Mouse (Mus musculus) liver, embryonic 12.5 days (tissue): ENCODE results near the gene Mrps34. TPM values are rescaled to one million over a fixed set of nuclear protein-coding genes. Genes with fewer than 3 reads are reported as not detected.

Experiments
- ATAC-seq: fragments of 200-750 bp; cut with Nextera tagmentation; 2 replicates; pipeline ENCODE4 v1.8.0; 2017; ENCODE audit warnings: moderate number of reproducible peaks, mild to moderate bottlenecking, moderate library complexity
- H3K27ac ChIP-seq: fragments of 300-500 bp; sonication (generic); 2 replicates; pipeline ENCODE4 v1.5.1; 2016; ENCODE audit warnings: mild to moderate bottlenecking
- H3K27me3 ChIP-seq: fragments of 300-500 bp; sonication (generic); replicated peaks from 2 replicates; pipeline ENCODE4 v1.6.1; 2016; ENCODE audit warnings: mild to moderate bottlenecking, moderate library complexity
- H3K36me3 ChIP-seq: fragments of 300-500 bp; sonication (generic); 2 replicates; pipeline ENCODE4 v1.6.1; 2016; ENCODE audit warnings: mild to moderate bottlenecking, moderate library complexity
- H3K4me1 ChIP-seq: fragments of 300-500 bp; sonication (generic); 2 replicates; pipeline ENCODE4 v1.6.1; 2016
- H3K4me2 ChIP-seq: fragments of 300-500 bp; sonication (generic); 2 replicates; pipeline ENCODE4 v1.6.1; 2016; ENCODE audit warnings: mild to moderate bottlenecking, moderate library complexity
- H3K4me3 ChIP-seq: fragments of 300-500 bp; sonication (generic); 2 replicates; pipeline ENCODE4 v1.5.1; 2016; ENCODE audit warnings: mild to moderate bottlenecking, moderate library complexity
- H3K9ac ChIP-seq: fragments of 300-500 bp; sonication (generic); 2 replicates; pipeline ENCODE4 v1.6.1; 2016; ENCODE audit warnings: mild to moderate bottlenecking, moderate library complexity
- H3K9me3 ChIP-seq: fragments of 300-500 bp; sonication (generic); replicated peaks from 2 replicates; pipeline ENCODE4 v1.6.1; 2016; ENCODE audit warnings: mild to moderate bottlenecking, moderate library complexity
- WGBS: fragments of 180-500 bp; shearing (Covaris S2); methylation state at CpG from one replicate; pipeline ENCODE4 v1.1.7; 2016; ENCODE audit not compliant: insufficient replicate concordance; 5-methylcytosine and 5-hydroxymethylcytosine counted together
- polyA plus RNA-seq: library from polyadenylated mRNA; unstranded; fragments of >200 nt; fragmentation: Nextera tagmentation; extraction: Ambion mirVana; gene quantifications from 2 replicates; pipeline ENCODE4 v1.2.1, GENCODE M21; 2016

Gene Mrps34
- polyA plus RNA-seq, 1 experiment from 2014 or later, result 106 TPM

GRCm38 (mm10) chr17:24860076-24860475 is 34.8 kb upstream of the Mrps34 start:
- peak overlapping the region; percentile 23; the same call in 1 of the 2 replicates for H3K4me2 ChIP-seq
- H3K36me3 ChIP-seq, result peaks cover 89% of the 10 kb centered on the region
- H3K27me3 ChIP-seq, result no peaks in the 10 kb centered on the region
- 91% methylated on average over 8 of the region's 8 CpGs for WGBS
- peak; percentile 73 for ATAC-seq
- H3K27ac ChIP-seq, result peak overlapping the region; percentile 80
- H3K4me1 ChIP-seq, result peaks cover 40% of the 10 kb centered on the region
- no peaks in the 10 kb centered on the region for H3K9me3 ChIP-seq
- no peak overlapping the region for H3K4me3 ChIP-seq
- H3K9ac ChIP-seq, result peak overlapping the region; percentile 25

GRCm38 (mm10) chr17:24861785-24862184 is 33.1 kb upstream of the Mrps34 start:
- no peak overlapping the region for H3K4me3 ChIP-seq
- ATAC-seq, result no peak
- peaks cover 83% of the 10 kb centered on the region for H3K36me3 ChIP-seq
- no peak overlapping the region for H3K27ac ChIP-seq
- 79% methylated on average over 3 of the region's 3 CpGs for WGBS
- H3K9ac ChIP-seq, result no peak overlapping the region
- no peaks in the 10 kb centered on the region for H3K9me3 ChIP-seq
- H3K4me2 ChIP-seq, result no peak overlapping the region
- peaks cover 35% of the 10 kb centered on the region for H3K4me1 ChIP-seq
- H3K27me3 ChIP-seq, result no peaks in the 10 kb centered on the region

GRCm38 (mm10) chr17:24865776-24866175 is 29.1 kb upstream of the Mrps34 start, which contains the start of gene Igfals:
TSS of gene Igfals (plus strand) at chr17:24865997.
- WGBS, result 77% methylated on average over 8 of the region's 8 CpGs
- H3K4me1 ChIP-seq, result no peaks in the 10 kb centered on the region
- no peak within 1 kb of the TSS for H3K4me2 ChIP-seq
- no peak within 1 kb of the TSS for H3K9ac ChIP-seq
- no peak within 1 kb of the TSS for H3K4me3 ChIP-seq
- no peak within 1 kb of the TSS for H3K27ac ChIP-seq
- no peaks in the 10 kb centered on the region for H3K27me3 ChIP-seq
- ATAC-seq, result no peak
- peaks cover 55% of the 10 kb centered on the region for H3K36me3 ChIP-seq
- no peaks in the 10 kb centered on the region for H3K9me3 ChIP-seq

GRCm38 (mm10) chr17:24867914-24868313 is 27.0 kb upstream of the Mrps34 start:
- 86% methylated on average over 10 of the region's 10 CpGs for WGBS
- Histone ChIP-seq H3K27ac (no peak overlapping the region), H3K4me1 (no peaks in the 10 kb centered on the region), H3K9me3 (no peaks in the 10 kb centered on the region), H3K9ac (no peak overlapping the region), H3K36me3 (peaks cover 34% of the 10 kb centered on the region), H3K4me2 (no peak overlapping the region), H3K4me3 (no peak overlapping the region), H3K27me3 (0 out of 2 replicates have a peak, but pooled peaks cover 4% of the 10 kb centered on the region)
- ATAC-seq, result no peak

GRCm38 (mm10) chr17:24873695-24874404 is 21.1 kb upstream of the Mrps34 start:
- Histone ChIP-seq H3K9ac (no peak overlapping the region), H3K4me1 (peaks cover 12% of the 10 kb centered on the region; the same call in 1 of the 2 replicates), H3K4me3 (no peak overlapping the region), H3K9me3 (no peaks in the 10 kb centered on the region), H3K27me3 (peaks cover 4% of the 10 kb centered on the region; the same call in 1 of the 2 replicates), H3K36me3 (no peaks in the 10 kb centered on the region), H3K4me2 (no peak overlapping the region), H3K27ac (no peak overlapping the region)
- no peak for ATAC-seq
- WGBS, result 37% methylated on average over 4 of the region's 4 CpGs

- ATAC-seq, result no peak
- Histone ChIP-seq H3K4me1 (peaks cover 12% of the 10 kb centered on the region; the same call in 1 of the 2 replicates), H3K36me3 (no peaks in the 10 kb centered on the region), H3K4me2 (no peak overlapping the region), H3K4me3 (no peak overlapping the region), H3K9me3 (no peaks in the 10 kb centered on the region), H3K9ac (no peak overlapping the region), H3K27me3 (peaks cover 4% of the 10 kb centered on the region; the same call in 1 of the 2 replicates), H3K27ac (no peak overlapping the region)
- WGBS, result 35% methylated on average over 1 of the region's 1 CpGs
Measured at GRCm38 (mm10) chr17:24874405-24874745, 20.5 kb upstream of the Mrps34 start.

- no peaks in the 10 kb centered on the region for H3K36me3 ChIP-seq
- H3K4me3 ChIP-seq, result no peak overlapping the region
- peaks cover 4% of the 10 kb centered on the region; the same call in 1 of the 2 replicates for H3K27me3 ChIP-seq
- 0 out of 2 replicates have a peak, but pooled peaks have one; percentile 18 for ATAC-seq
- H3K4me1 ChIP-seq, result peaks cover 12% of the 10 kb centered on the region; the same call in 1 of the 2 replicates
- H3K4me2 ChIP-seq, result no peak overlapping the region
- no peak overlapping the region for H3K27ac ChIP-seq
- H3K9ac ChIP-seq, result no peak overlapping the region
- WGBS, result 68% methylated on average over 8 of the region's 8 CpGs
- no peaks in the 10 kb centered on the region for H3K9me3 ChIP-seq
Measured at GRCm38 (mm10) chr17:24874989-24875388, 19.9 kb upstream of the Mrps34 start.

GRCm38 (mm10) chr17:24877336-24878116 is 17.4 kb upstream of the Mrps34 start:
- WGBS, result 58% methylated on average over 10 of the region's 10 CpGs
- H3K4me3 ChIP-seq, result no peak overlapping the region

GRCm38 (mm10) chr17:24878117-24878397 is 16.9 kb upstream of the Mrps34 start:
- Histone ChIP-seq H3K27ac (peak overlapping the region; percentile 69), H3K4me3 (no peak overlapping the region), H3K27me3 (no peaks in the 10 kb centered on the region; the same call in 1 of the 2 replicates), H3K9me3 (no peaks in the 10 kb centered on the region), H3K4me1 (peaks cover 12% of the 10 kb centered on the region; the same call in 1 of the 2 replicates), H3K4me2 (peak overlapping the region; percentile 27), H3K9ac (peak overlapping the region; percentile 15; the same call in 1 of the 2 replicates), H3K36me3 (peaks cover 28% of the 10 kb centered on the region)
- 49% methylated on average over 5 of the region's 5 CpGs for WGBS
- peak; percentile 36; the same call in 1 of the 2 replicates for ATAC-seq

More at GRCm38 (mm10) chr17:24877336-24878116, 17.4 kb upstream of the Mrps34 start:
- peak overlapping the region; percentile 69 for H3K27ac ChIP-seq
- H3K36me3 ChIP-seq, result peaks cover 22% of the 10 kb centered on the region
- H3K27me3 ChIP-seq, result no peaks in the 10 kb centered on the region; the same call in 1 of the 2 replicates
- peak overlapping the region; percentile 15 for H3K9ac ChIP-seq
- H3K4me2 ChIP-seq, result peak overlapping the region; percentile 27
- peaks cover 12% of the 10 kb centered on the region; the same call in 1 of the 2 replicates for H3K4me1 ChIP-seq
- H3K9me3 ChIP-seq, result no peaks in the 10 kb centered on the region
- ATAC-seq, result peak; percentile 50

GRCm38 (mm10) chr17:24878531-24878930 is 16.4 kb upstream of the Mrps34 start:
- Histone ChIP-seq H3K27ac (no peak overlapping the region), H3K9me3 (no peaks in the 10 kb centered on the region), H3K4me3 (no peak overlapping the region), H3K4me2 (peak overlapping the region; percentile 27; the same call in 1 of the 2 replicates), H3K36me3 (peaks cover 32% of the 10 kb centered on the region), H3K4me1 (peaks cover 12% of the 10 kb centered on the region; the same call in 1 of the 2 replicates), H3K27me3 (no peaks in the 10 kb centered on the region; the same call in 1 of the 2 replicates), H3K9ac (no peak overlapping the region)
- no peak for ATAC-seq
- 71% methylated on average over 8 of the region's 8 CpGs for WGBS

- Histone ChIP-seq H3K4me1 (peaks cover 26% of the 10 kb centered on the region), H3K4me2 (no peak overlapping the region), H3K27me3 (no peaks in the 10 kb centered on the region), H3K36me3 (peaks cover 50% of the 10 kb centered on the region), H3K4me3 (no peak overlapping the region), H3K9me3 (no peaks in the 10 kb centered on the region), H3K9ac (no peak overlapping the region), H3K27ac (no peak overlapping the region)
- WGBS, result 45% methylated on average over 7 of the region's 7 CpGs
- no peak for ATAC-seq
Measured at GRCm38 (mm10) chr17:24881738-24882440, 13.0 kb upstream of the Mrps34 start.
